Mouse (Mus musculus) central nervous system, embryonic 14 days (tissue): ENCODE data around the gene Dapl1. TPM values are rescaled to one million over a fixed set of nuclear protein-coding genes. Genes with fewer than 3 reads are reported as not detected.

ENCODE experiments used
- polyA plus RNA-seq: library from polyadenylated mRNA; depleted of rRNA; stranded (reverse); fragments of >200 nt; gene quantifications from 2 replicates; pipeline ENCODE4 v1.2.3, GENCODE M21; 2012; rRNA removed

Dapl1 gene
- 0.54 and 1.4 TPM in 2 replicates for polyA plus RNA-seq

DNA sequence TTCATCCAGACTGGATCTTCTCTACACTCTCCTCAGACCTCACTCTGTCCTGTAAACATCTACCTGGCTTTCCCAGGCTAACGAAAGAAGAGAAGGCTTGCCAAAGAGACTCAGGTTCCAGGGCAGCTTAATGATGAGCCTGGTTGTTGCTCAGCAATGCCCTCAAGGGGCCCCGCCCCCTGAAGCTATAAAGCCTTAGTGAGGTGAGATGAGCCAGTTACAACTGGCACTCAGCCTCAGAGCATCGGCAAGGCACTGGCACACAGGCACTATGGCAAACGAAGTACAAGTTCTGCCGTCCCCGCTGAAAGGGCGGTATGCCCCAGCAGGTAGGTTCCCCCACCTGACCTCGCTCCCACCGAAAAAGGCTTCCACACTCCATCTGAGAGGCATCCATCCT, at the start of gene Dapl1:
Gene Dapl1 (plus strand): TSS at position 216 of the 400 bp plus-strand sequence.

Other genes starting within 250 kb of the Dapl1 start
- 7.0 and 9.2 TPM in 2 replicates for gene Tanc1, start 127.4 kb downstream of the Dapl1 start, polyA plus RNA-seq